Mouse (Mus musculus) liver, embryonic 13.5 days (tissue): ENCODE results near the gene Myrf. TPM values are rescaled to one million over a fixed set of nuclear protein-coding genes. Genes with fewer than 3 reads are reported as not detected.

ENCODE experiments used
- ATAC-seq: fragments of 200-750 bp; cut with Nextera tagmentation; 2 replicates; pipeline ENCODE4 v1.8.0; 2017; ENCODE audit warnings: low read depth, mild to moderate bottlenecking, moderate number of reproducible peaks, moderate library complexity
- DNase-seq: peaks from one replicate; pipeline ENCODE4 v3.0.0; 2022
- H3K27ac ChIP-seq: fragments of 300-500 bp; sonication (generic); 2 replicates; pipeline ENCODE4 v1.5.1; 2015; ENCODE audit warnings: moderate library complexity, mild to moderate bottlenecking, inconsistent platforms
- H3K27me3 ChIP-seq: fragments of 300-500 bp; sonication (generic); 2 replicates; pipeline ENCODE4 v1.6.1; 2015; ENCODE audit warnings: mild to moderate bottlenecking, inconsistent platforms
- H3K36me3 ChIP-seq: fragments of 300-500 bp; sonication (generic); 2 replicates; pipeline ENCODE4 v1.6.1; 2015; ENCODE audit warnings: mild to moderate bottlenecking, inconsistent platforms
- H3K4me1 ChIP-seq: fragments of 300-500 bp; sonication (generic); replicated peaks from 2 replicates; pipeline ENCODE4 v1.6.1; 2015; ENCODE audit warnings: inconsistent platforms
- H3K4me2 ChIP-seq: fragments of 300-500 bp; sonication (generic); 2 replicates; pipeline ENCODE4 v1.6.1; 2015; ENCODE audit warnings: inconsistent platforms, mild to moderate bottlenecking, moderate library complexity
- H3K4me3 ChIP-seq: fragments of 300-500 bp; sonication (generic); replicated peaks from 2 replicates; pipeline ENCODE4 v1.5.1; 2015; ENCODE audit warnings: mild to moderate bottlenecking, inconsistent platforms
- H3K9ac ChIP-seq: fragments of 300-500 bp; sonication (generic); 2 replicates; pipeline ENCODE4 v1.6.1; 2015; ENCODE audit warnings: mild to moderate bottlenecking, inconsistent platforms
- H3K9me3 ChIP-seq: fragments of 300-500 bp; sonication (generic); replicated peaks from 2 replicates; pipeline ENCODE4 v1.6.1; 2016; ENCODE audit warnings: inconsistent platforms
- WGBS: fragments of 180-500 bp; shearing (Covaris S2); methylation state at CpG from one replicate; pipeline ENCODE4 v1.1.7; 2015; ENCODE audit not compliant: insufficient replicate concordance; 5-methylcytosine and 5-hydroxymethylcytosine counted together
- polyA plus RNA-seq: library from polyadenylated mRNA; unstranded; fragments of >200 nt; fragmentation: Nextera tagmentation; extraction: Ambion mirVana; gene quantifications from 2 replicates; pipeline ENCODE4 v1.2.1, GENCODE M21; 2015

Myrf gene
- polyA plus RNA-seq, 1 experiment from 2014 or later = 3.2 TPM

DNA sequence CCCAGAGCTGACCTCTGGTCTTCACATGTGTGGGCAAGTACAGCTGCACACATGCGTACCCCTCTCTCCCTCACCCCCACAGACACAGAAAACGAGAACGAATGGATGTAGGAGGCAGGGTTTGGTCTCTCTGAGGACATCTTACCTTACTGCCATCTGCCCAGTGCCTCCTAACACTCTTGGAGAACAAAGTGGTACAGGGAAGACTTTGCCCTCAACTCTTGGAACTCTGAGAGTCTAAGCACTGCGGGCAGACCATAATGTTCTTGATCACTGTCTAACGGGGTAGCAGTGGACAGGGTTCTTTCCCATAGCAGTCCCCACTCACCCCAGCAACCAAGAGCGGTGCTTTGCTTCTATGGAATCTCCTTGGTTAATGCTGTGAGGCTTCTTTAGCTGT is 51.5 kb downstream of the Myrf start:
- no peak for DNase-seq
- Histone ChIP-seq H3K9me3 (no peaks in the 10 kb centered on the region), H3K4me3 (no peak overlapping the region), H3K27me3 (no peaks in the 10 kb centered on the region), H3K4me1 (peaks cover 48% of the 10 kb centered on the region), H3K27ac (no peak overlapping the region), H3K36me3 (peaks cover 95% of the 10 kb centered on the region), H3K9ac (no peak overlapping the region), H3K4me2 (no peak overlapping the region)
- no peak for ATAC-seq
- WGBS = 88% methylated on average over 6 of the region's 6 CpGs

DNA sequence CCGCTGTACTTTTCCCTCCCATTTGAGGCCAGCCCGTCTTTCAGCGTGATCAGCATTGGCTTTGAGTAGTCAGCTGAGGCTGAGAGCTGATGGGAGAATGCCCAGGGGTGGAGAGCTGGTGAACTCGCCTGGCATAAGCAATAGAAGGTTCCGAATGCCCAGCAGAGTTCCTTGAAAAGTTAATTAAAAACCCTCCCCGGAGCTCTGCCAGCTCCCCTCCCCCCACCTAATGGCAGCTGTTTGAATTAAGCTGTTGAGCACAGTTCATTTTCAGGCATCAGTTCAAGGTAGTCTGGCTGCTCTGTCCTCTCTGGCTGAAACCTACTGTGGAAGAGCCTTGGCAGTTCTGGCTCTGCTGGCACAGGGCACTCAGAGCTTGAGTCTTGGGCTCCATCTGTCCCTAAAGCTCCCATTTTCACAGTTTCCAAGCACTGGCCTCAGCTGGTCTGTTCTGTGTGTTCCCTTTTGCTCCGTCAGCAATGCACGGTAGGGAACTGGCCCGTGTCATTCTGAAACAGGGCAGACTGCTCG is 52.2 kb downstream of the Myrf start:
- H3K4me1 ChIP-seq = peaks cover 52% of the 10 kb centered on the region
- H3K27me3 ChIP-seq = no peaks in the 10 kb centered on the region
- H3K4me3 ChIP-seq = no peak overlapping the region
- H3K36me3 ChIP-seq = peaks cover 89% of the 10 kb centered on the region
- H3K27ac ChIP-seq = no peak overlapping the region
- no peak overlapping the region for H3K9ac ChIP-seq
- ATAC-seq = no peak
- H3K4me2 ChIP-seq = no peak overlapping the region
- no peak for DNase-seq
- H3K9me3 ChIP-seq = no peaks in the 10 kb centered on the region
- 85% methylated on average over 10 of the region's 10 CpGs for WGBS

DNA sequence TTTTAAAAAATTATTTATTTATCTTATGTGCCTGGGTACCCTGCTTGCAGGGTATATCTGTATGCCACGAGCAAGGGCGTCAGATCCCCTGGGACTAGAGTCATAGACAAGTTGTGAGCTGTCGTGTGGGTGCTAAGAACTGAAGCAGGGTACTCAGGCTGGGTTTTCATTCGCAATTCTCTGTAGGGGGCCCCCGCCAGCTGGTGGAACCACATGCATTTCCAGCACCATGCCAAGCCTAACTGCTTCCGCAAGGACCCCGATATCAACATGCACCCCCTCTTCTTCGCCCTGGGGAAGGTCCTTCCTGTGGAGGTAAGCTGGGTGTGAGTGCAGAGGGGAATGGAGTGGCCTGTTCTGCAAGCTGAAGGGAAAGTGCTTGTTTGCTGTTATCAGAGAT is 54.0 kb downstream of the Myrf start:
- WGBS = 87% methylated on average over 8 of the region's 8 CpGs
- no peak for DNase-seq
- Histone ChIP-seq H3K27me3 (no peaks in the 10 kb centered on the region), H3K4me3 (no peak overlapping the region), H3K4me2 (no peak overlapping the region), H3K4me1 (peaks cover 57% of the 10 kb centered on the region), H3K9ac (no peak overlapping the region), H3K36me3 (peaks cover 71% of the 10 kb centered on the region), H3K27ac (no peak overlapping the region), H3K9me3 (no peaks in the 10 kb centered on the region)
- no peak for ATAC-seq

DNA sequence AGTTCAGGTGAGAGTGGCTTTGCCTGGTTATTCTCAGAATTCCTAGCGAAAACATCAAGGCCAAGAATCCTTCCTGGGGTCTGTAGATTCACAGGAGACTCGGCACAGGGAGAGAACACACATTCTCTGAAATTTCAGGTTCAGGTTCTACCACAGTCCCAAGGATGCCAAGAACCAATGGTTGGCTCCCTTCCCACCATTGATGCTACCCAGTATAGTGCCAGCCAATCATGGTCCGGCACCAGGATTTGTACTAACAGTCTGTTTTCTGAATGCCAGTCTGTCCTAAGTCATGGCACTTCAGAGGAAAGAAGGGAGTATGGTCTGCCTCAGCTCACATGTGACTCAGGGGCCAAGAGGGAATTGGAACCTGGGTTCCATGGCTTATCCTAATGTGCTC is 54.7 kb downstream of the Myrf start:
- 90% methylated on average over 3 of the region's 3 CpGs for WGBS

DNA sequence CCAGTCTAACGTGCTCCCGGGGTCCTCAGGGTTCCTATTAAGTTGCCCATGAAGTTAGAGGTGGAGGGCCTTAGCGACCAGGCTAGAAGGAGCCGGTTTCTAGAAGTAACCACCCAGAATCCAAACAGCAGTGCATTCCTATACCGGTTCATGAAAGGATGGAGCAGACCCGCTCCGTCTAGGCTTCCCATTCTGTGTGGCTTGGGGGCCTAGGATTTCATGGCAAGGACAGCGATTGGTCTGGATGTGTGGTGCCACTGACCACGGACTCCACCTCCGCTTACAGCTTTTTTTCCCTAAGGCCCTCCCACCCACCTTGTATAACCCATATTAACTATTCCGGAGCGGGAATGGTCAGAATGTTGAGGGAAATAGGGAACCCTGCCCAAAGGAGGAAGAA is 56.5 kb downstream of the Myrf start:
- WGBS = 46% methylated on average over 12 of the region's 12 CpGs

More for the DNA sequence above, 54.7 kb downstream of the Myrf start:
- ATAC-seq (no peak), DNase-seq (no peak)
- Histone ChIP-seq H3K9me3 (no peaks in the 10 kb centered on the region), H3K36me3 (peaks cover 64% of the 10 kb centered on the region), H3K4me2 (no peak overlapping the region), H3K4me3 (no peak overlapping the region), H3K27me3 (no peaks in the 10 kb centered on the region), H3K9ac (no peak overlapping the region), H3K4me1 (peaks cover 55% of the 10 kb centered on the region), H3K27ac (no peak overlapping the region)

DNA sequence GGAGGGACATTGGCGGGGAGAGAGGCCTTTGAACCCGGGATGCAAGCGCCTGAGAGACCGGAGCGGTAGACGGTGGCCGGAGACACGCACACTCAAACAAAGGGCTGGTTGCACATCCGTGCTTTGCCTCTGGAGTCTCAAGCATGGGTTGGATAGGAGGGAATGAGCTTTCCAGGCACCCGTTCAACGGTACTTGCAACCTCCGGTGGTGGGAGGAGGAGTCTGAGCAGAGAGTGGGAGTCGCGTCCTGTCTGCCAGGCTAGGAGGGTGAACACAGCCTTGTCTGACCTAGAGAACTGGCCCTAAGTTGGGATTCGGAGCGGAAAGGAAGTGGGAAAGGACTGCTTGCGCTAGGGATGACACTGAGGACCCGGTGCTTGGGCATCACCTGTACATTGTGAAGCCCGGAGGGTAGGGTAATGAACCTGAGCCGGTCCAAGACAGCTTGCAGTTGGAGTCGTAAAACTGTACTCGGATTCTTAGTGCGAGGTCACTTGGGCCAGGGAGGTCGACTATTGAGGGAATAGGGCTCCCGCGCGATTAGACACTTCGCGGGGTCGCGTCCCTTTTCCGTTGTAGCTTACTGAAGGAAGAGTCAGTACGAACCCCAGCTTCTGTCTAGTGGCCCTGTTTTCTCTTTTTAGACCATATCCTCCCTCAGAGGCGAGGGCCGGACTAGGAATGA is 57.1 kb downstream of the Myrf start:
- no peaks in the 10 kb centered on the region for H3K9me3 ChIP-seq
- H3K4me3 ChIP-seq = peak overlapping the region; percentile 87
- H3K27me3 ChIP-seq = no peaks in the 10 kb centered on the region
- peak overlapping the region; percentile 93 for H3K9ac ChIP-seq
- DNase-seq (peak; percentile 52), ATAC-seq (peak; percentile 65)
- peak overlapping the region; percentile 91 for H3K27ac ChIP-seq
- H3K36me3 ChIP-seq = peaks cover 41% of the 10 kb centered on the region
- H3K4me1 ChIP-seq = peaks cover 48% of the 10 kb centered on the region
- peak overlapping the region; percentile 92 for H3K4me2 ChIP-seq
- 3% methylated on average over 35 of the region's 35 CpGs for WGBS

More for the DNA sequence above, 56.5 kb downstream of the Myrf start:
- DNase-seq (no peak), ATAC-seq (0 out of 2 replicates have a peak, but pooled peaks have one; percentile 4)
- Histone ChIP-seq H3K36me3 (peaks cover 47% of the 10 kb centered on the region), H3K27ac (peak overlapping the region; percentile 91), H3K4me3 (peak overlapping the region; percentile 87), H3K4me2 (peak overlapping the region; percentile 92), H3K27me3 (no peaks in the 10 kb centered on the region), H3K9me3 (no peaks in the 10 kb centered on the region), H3K9ac (peak overlapping the region; percentile 93), H3K4me1 (peaks cover 48% of the 10 kb centered on the region)

DNA sequence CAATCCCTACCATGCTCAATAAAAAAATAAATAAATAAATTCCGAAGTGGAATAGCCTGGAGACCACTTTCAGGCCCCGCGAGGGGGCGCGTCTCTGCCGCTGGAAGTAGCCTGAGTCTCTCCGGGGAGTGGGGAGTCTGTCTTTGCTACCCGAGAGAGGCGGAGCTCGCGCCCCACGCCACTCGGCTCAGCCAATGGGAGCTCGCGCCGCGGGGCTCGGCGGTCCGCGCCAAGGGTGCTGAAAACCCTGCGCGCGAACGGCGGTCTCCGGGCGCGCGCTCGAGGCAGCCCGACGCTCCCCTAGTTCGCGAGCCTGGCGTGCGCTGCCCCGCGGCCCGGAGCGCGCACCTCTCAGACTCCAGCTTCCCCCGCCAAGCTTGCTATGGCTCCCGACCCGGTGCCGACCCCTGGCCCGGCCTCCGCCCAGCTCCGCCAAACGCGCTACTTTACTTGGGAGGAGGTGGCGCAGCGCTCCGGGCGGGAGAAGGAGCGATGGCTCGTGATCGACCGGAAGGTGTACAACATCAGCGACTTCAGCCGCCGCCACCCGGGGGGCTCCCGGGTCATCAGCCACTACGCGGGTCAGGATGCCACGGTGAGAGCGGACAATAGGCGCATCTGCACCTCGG is 57.8 kb downstream of the Myrf start, which contains the start of gene Fads1:
Fads1 (plus strand) TSS at position 219 of the 629 bp plus-strand sequence.
- under 1% methylated on average over 70 of the region's 70 CpGs for WGBS
- ATAC-seq (peak; percentile 92), DNase-seq (peak; percentile 91)
- peaks cover 43% of the 10 kb centered on the region for H3K4me1 ChIP-seq
- peak within 1 kb of the TSS; percentile 87 for H3K4me3 ChIP-seq
- H3K9ac ChIP-seq = peak within 1 kb of the TSS; percentile 93
- peaks cover 34% of the 10 kb centered on the region for H3K36me3 ChIP-seq
- no peaks in the 10 kb centered on the region for H3K9me3 ChIP-seq
- H3K4me2 ChIP-seq = peak within 1 kb of the TSS; percentile 92
- H3K27ac ChIP-seq = peak within 1 kb of the TSS; percentile 91
- no peaks in the 10 kb centered on the region for H3K27me3 ChIP-seq

DNA sequence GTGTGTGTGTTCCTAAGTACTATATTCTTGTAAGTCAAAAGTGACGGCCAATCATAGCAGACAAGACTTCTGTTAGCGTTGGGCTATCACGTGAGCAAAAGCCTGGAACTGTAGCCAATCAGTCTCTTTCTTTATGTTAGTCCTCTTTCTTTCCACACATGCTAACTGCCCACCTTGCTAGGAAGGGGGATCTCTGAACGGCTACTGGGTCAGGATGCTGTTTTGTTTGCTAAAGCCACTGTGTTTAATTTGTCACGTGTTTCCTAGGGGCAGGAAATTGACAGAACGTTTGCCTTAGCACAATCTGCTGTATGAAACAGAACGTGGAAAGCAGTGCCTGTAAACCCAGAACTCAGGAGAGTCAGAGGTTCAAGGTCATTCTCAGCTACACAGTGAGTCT is 58.4 kb downstream of the Myrf start:
- Histone ChIP-seq H3K27ac (peak overlapping the region; percentile 85), H3K27me3 (no peaks in the 10 kb centered on the region), H3K36me3 (peaks cover 28% of the 10 kb centered on the region), H3K9me3 (no peaks in the 10 kb centered on the region), H3K4me2 (peak overlapping the region; percentile 92), H3K4me3 (peak overlapping the region; percentile 87), H3K9ac (peak overlapping the region; percentile 93), H3K4me1 (peaks cover 45% of the 10 kb centered on the region)
- WGBS = 28% methylated on average over 7 of the region's 7 CpGs
- no peak for DNase-seq
- no peak for ATAC-seq

DNA sequence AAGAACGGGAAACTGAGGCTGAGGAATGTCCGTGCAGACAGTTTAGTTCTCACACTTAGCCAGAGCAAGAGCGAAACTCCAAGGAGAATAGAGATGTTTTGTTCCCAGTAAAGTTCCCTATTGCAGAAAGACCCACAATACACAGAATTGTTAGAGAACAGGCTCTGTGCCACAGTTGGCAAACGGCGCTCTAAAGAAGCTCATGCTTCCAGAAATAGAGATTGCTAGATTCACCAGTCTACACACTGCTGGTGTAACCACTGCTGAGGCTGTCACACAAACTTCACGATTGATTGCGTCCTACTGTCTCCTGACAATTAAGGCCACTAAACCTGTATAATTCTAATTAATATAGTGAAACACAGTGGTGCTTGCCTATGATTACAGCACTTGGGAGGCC is 59.3 kb downstream of the Myrf start:
- H3K36me3 ChIP-seq = peaks cover 19% of the 10 kb centered on the region
- peak overlapping the region; percentile 85; the same call in 1 of the 2 replicates for H3K27ac ChIP-seq
- H3K9ac ChIP-seq = no peak overlapping the region
- H3K9me3 ChIP-seq = no peaks in the 10 kb centered on the region
- no peak for ATAC-seq
- H3K4me3 ChIP-seq = no peak overlapping the region
- H3K4me2 ChIP-seq = no peak overlapping the region
- no peak for DNase-seq
- WGBS = 88% methylated on average over 7 of the region's 7 CpGs
- no peaks in the 10 kb centered on the region for H3K27me3 ChIP-seq
- peaks cover 43% of the 10 kb centered on the region for H3K4me1 ChIP-seq

DNA sequence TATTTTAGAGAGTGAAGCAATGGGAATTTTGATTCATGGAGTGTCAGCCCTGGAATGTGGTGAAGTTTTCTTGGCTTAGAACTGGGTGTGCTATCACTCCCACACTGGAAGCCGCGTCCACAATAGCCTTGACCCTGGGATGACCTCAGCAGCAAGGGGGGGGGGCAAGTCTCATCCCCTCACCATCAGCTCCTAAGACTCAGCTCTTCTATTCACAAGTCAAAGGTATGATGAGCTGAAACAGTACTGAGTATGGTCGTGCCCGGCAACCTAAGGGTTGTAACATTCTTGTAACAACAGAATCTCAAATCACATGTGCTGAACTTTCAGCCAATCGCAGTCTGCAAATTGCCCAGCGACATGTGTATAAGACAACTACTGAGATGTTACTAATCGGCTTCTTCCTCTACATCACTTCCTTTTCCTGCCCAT is 63.6 kb downstream of the Myrf start:
- Histone ChIP-seq H3K4me3 (no peak overlapping the region), H3K9ac (no peak overlapping the region), H3K27me3 (no peaks in the 10 kb centered on the region), H3K27ac (no peak overlapping the region; the same call in 1 of the 2 replicates), H3K9me3 (no peaks in the 10 kb centered on the region), H3K36me3 (no peaks in the 10 kb centered on the region), H3K4me1 (peaks cover 48% of the 10 kb centered on the region), H3K4me2 (no peak overlapping the region)
- 41% methylated on average over 7 of the region's 7 CpGs for WGBS
- DNase-seq (no peak), ATAC-seq (no peak)

DNA sequence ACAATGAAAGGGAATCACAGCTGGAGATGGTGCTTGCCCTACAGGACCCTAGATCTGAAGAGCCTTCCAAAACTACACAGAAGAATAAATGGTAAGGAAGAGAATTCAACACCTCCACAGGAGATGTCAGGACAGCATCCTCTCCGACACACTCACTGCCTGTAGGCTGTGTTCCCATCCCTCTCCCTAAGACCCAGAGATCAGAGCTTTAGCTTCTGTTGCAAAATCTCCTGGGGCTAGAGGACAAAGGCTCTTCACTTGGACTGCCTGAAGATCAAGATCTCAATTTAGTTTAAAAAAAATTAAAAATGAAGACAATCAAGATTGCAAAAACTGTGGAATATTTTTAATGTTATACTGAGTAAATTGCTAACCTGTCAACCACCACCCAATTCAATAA is 64.1 kb downstream of the Myrf start:
- Histone ChIP-seq H3K36me3 (no peaks in the 10 kb centered on the region), H3K9ac (no peak overlapping the region), H3K27ac (no peak overlapping the region), H3K27me3 (no peaks in the 10 kb centered on the region), H3K4me3 (no peak overlapping the region), H3K9me3 (no peaks in the 10 kb centered on the region), H3K4me2 (no peak overlapping the region), H3K4me1 (peaks cover 48% of the 10 kb centered on the region)
- ATAC-seq = no peak
- 75% methylated on average over 1 of the region's 1 CpGs for WGBS
- no peak for DNase-seq
